Mouse (Mus musculus) neural tube, embryonic 12.5 days (tissue): ENCODE data around the gene Ocel1. TPM values are rescaled to one million over a fixed set of nuclear protein-coding genes. Genes with fewer than 3 reads are reported as not detected.

Source experiments
- ATAC-seq: fragments of 200-750 bp; cut with Nextera tagmentation; 2 replicates; pipeline ENCODE4 v1.8.0; 2017; ENCODE audit warnings: low read depth, mild to moderate bottlenecking, moderate TSS enrichment, moderate library complexity; ENCODE audit not compliant: low FRiP score
- H3K27ac ChIP-seq: fragments of 300-500 bp; sonication (generic); 2 replicates; pipeline ENCODE4 v1.5.1; 2016
- H3K27me3 ChIP-seq: fragments of 300-500 bp; sonication (generic); replicated peaks from 2 replicates; pipeline ENCODE4 v1.6.1; 2016; ENCODE audit warnings: mild to moderate bottlenecking
- H3K36me3 ChIP-seq: fragments of 300-500 bp; sonication (generic); 2 replicates; pipeline ENCODE4 v1.6.1; 2016; ENCODE audit warnings: mild to moderate bottlenecking
- H3K4me1 ChIP-seq: fragments of 300-500 bp; sonication (generic); 2 replicates; pipeline ENCODE4 v1.6.1; 2016
- H3K4me2 ChIP-seq: fragments of 300-500 bp; sonication (generic); replicated peaks from 2 replicates; pipeline ENCODE4 v1.6.1; 2016; ENCODE audit warnings: mild to moderate bottlenecking
- H3K4me3 ChIP-seq: fragments of 300-500 bp; sonication (generic); 2 replicates; pipeline ENCODE4 v1.5.1; 2016
- H3K9ac ChIP-seq: fragments of 300-500 bp; sonication (generic); 2 replicates; pipeline ENCODE4 v1.6.1; 2016; ENCODE audit warnings: mild to moderate bottlenecking
- H3K9me3 ChIP-seq: fragments of 300-500 bp; sonication (generic); 2 replicates; pipeline ENCODE4 v1.6.1; 2016; ENCODE audit warnings: mild to moderate bottlenecking
- WGBS: fragments of 180-500 bp; shearing (Covaris S2); methylation state at CpG from one replicate; pipeline ENCODE4 v1.1.7; 2016; 5-methylcytosine and 5-hydroxymethylcytosine counted together
- polyA plus RNA-seq: library from polyadenylated mRNA; unstranded; fragments of >200 nt; fragmentation: Nextera tagmentation; extraction: Ambion mirVana; gene quantifications from 2 replicates; pipeline ENCODE4 v1.2.1, GENCODE M21; 2016

Gene Ocel1
- polyA plus RNA-seq, 1 experiment from 2014 or later, result 5.7 TPM

DNA sequence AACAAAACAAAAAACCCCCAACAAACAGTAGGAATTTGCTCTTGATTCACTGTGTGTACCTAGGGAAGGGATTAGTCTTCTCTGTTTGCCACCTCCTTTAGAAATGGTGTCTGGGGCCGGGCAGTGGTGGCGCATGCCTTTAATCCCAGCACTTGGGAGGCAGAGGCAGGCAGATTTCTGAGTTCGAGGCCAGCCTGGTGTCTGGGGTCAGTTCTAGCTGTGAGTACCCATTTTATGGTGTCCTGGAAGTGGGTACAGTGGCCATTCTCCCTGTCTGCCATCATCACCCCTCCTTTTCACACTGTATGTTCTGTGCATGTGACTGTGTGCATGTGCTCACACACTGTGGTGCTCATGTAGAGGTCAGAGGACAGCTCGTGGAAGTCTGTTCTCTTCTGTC is 37.1 kb downstream of the Ocel1 start:
- Histone ChIP-seq H3K4me1 (peaks cover 14% of the 10 kb centered on the region), H3K27ac (no peak overlapping the region), H3K9me3 (no peaks in the 10 kb centered on the region), H3K36me3 (peaks cover 17% of the 10 kb centered on the region), H3K4me2 (no peak overlapping the region), H3K9ac (no peak overlapping the region), H3K27me3 (no peaks in the 10 kb centered on the region), H3K4me3 (no peak overlapping the region)
- ATAC-seq, result no peak
- 93% methylated on average over 4 of the region's 4 CpGs for WGBS

DNA sequence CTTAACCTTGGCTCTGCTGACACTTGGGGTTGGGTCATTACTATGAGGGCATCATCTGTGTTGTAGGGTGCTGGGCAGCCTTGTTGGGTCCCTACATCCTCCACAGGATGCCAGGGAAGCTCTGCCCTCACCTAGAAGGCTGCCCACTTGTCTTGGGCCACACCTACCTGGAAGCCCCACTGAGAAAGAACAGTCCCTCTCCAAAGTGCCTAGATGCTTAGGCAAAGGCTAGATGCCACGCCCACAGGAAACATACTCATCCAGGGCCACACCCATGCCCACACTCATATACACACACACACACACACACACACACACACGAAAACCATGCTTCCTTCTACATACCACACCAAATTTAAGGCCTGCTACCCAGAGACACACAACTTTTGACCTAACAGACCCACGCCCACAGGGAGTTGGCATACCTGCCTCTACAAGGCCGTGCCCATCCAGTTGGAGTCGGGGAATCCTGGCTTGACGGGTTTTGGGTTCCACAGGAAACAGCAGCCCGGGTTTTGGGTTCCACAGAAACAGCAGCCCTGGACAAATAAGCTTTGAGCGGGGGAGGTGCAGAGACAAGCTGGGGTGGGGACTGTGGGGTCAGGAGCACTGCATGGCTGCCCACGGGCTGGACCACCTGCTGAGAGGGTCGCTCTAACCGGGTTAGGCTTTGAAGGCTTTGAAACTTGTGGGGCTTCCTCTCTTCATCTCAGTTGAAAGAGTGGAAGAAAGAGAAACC is 40.6 kb downstream of the Ocel1 start:
- Histone ChIP-seq H3K4me3 (no peak overlapping the region), H3K9me3 (no peaks in the 10 kb centered on the region), H3K4me1 (peaks cover 5% of the 10 kb centered on the region), H3K27me3 (no peaks in the 10 kb centered on the region), H3K4me2 (no peak overlapping the region), H3K36me3 (peaks cover 17% of the 10 kb centered on the region), H3K9ac (no peak overlapping the region), H3K27ac (no peak overlapping the region)
- no peak for ATAC-seq
- 52% methylated on average over 11 of the region's 11 CpGs for WGBS

DNA sequence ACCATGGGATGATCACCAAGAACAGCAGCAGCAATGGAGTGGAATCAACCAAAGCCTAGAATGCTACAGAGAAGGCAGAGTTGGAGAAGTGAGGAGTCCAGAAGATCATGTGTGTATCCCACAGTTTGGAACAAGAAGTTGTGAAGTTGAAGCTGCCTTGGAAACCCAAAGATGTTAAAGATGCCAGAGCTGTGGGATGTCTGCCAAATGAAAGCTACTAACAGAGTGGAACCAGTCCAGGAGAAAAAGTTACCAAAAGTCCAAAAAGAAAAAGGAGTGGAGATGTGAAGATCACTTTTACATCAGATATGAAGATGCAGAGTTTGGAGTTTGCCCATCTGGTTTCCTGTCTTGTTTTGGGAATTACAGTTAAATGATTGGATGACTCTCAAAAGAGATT is 51.0 kb downstream of the Ocel1 start:
- H3K27ac ChIP-seq, result no peak overlapping the region
- no peaks in the 10 kb centered on the region for H3K4me1 ChIP-seq
- H3K4me3 ChIP-seq, result no peak overlapping the region
- H3K36me3 ChIP-seq, result no peaks in the 10 kb centered on the region
- H3K9ac ChIP-seq, result no peak overlapping the region
- H3K9me3 ChIP-seq, result no peaks in the 10 kb centered on the region
- no peak overlapping the region for H3K4me2 ChIP-seq
- H3K27me3 ChIP-seq, result no peaks in the 10 kb centered on the region
- ATAC-seq, result no peak

Other genes with a start within 250 kb of the Ocel1 start
- 18.9 and 22.5 TPM in 2 replicates for gene Myo9b, start 98.6 kb upstream of the Ocel1 start, polyA plus RNA-seq
- gene Haus8, start 98.4 kb upstream of the Ocel1 start, polyA plus RNA-seq, result 51.5 and 52.3 TPM in 2 replicates
- gene Use1, start 4.5 kb upstream of the Ocel1 start, polyA plus RNA-seq, result 82.8 and 91.6 TPM in 2 replicates
- 61.5 and 67.0 TPM in 2 replicates for gene Nr2f6, start 10.7 kb downstream of the Ocel1 start, polyA plus RNA-seq
- 6.0 and 6.8 TPM in 2 replicates for gene Ushbp1, start 24.5 kb downstream of the Ocel1 start, polyA plus RNA-seq
- 95.6 and 100 TPM in 2 replicates for gene Babam1, start 25.6 kb downstream of the Ocel1 start, polyA plus RNA-seq
- 24.0 and 26.6 TPM in 2 replicates for gene Ankle1, start 34.7 kb downstream of the Ocel1 start, polyA plus RNA-seq
- 121 and 128 TPM in 2 replicates for gene Abhd8, start 92.4 kb downstream of the Ocel1 start, polyA plus RNA-seq
- gene Mrpl34, start 93.7 kb downstream of the Ocel1 start, polyA plus RNA-seq, result 234 and 246 TPM in 2 replicates
- 189 and 194 TPM in 2 replicates for gene Dda1, start 97.9 kb downstream of the Ocel1 start, polyA plus RNA-seq
- gene Ano8, start 114.7 kb downstream of the Ocel1 start, polyA plus RNA-seq, result 19.7 and 23.7 TPM in 2 replicates
- 13.6 and 16.3 TPM in 2 replicates for gene Gtpbp3, start 116.8 kb downstream of the Ocel1 start, polyA plus RNA-seq
- gene Plvap, start 140.5 kb downstream of the Ocel1 start, polyA plus RNA-seq, result 41.7 and 48.7 TPM in 2 replicates
- gene Ccdc194, start 154.4 kb downstream of the Ocel1 start, polyA plus RNA-seq, result 0.10 and 0.24 TPM in 2 replicates
- 13.8 and 16.4 TPM in 2 replicates for gene Bst2, start 166.2 kb downstream of the Ocel1 start, polyA plus RNA-seq
- gene Mvb12a, start 171.6 kb downstream of the Ocel1 start, polyA plus RNA-seq, result 62.6 and 65.8 TPM in 2 replicates
- 0.11 and 0.13 TPM in 2 replicates for gene Tmem221, start 187.6 kb downstream of the Ocel1 start, polyA plus RNA-seq
- not detected in 2 replicates for gene Nxnl1, start 195.3 kb downstream of the Ocel1 start, polyA plus RNA-seq
- 46.1 and 46.5 TPM in 2 replicates for gene Slc27a1, start 197.6 kb downstream of the Ocel1 start, polyA plus RNA-seq
- gene Pgls, start 220.9 kb downstream of the Ocel1 start, polyA plus RNA-seq, result 198 and 217 TPM in 2 replicates
- 4.9 and 6.1 TPM in 2 replicates for gene Fam129c, start 226.3 kb downstream of the Ocel1 start, polyA plus RNA-seq
- 60.9 and 67.2 TPM in 2 replicates for gene Colgalt1, start 239.7 kb downstream of the Ocel1 start, polyA plus RNA-seq